Mouse (Mus musculus): ENCODE measurements at regions not wholly inside any gene's neighbourhood (a gene's known extent, or its start where the extent isn't known, plus 50 kb on each side); places are given as distances from the start of the nearest gene placed in this dataset.

GRCm38 (mm10) chr4:89400342-89400741 lies 89.5 kb upstream of the Cdkn2b start:
- in situ Hi-C loops (cut with MboI): no loop called here

GRCm38 (mm10) chr4:89399277-89399676 lies 88.4 kb upstream of the Cdkn2b start:
- in situ Hi-C loops (cut with MboI): no loop called here

GRCm38 (mm10) chr4:89396020-89396419 lies 85.2 kb upstream of the Cdkn2b start:
- in situ Hi-C loops (cut with MboI): no loop called here

- in situ Hi-C loops (cut with MboI): no loop called here
These were observed 84.5 kb upstream of the Cdkn2b start for GRCm38 (mm10) chr4:89395336-89395735.

GRCm38 (mm10) chr4:89393251-89393711 lies 82.4 kb upstream of the Cdkn2b start:
- in situ Hi-C loops (cut with MboI): no loop called here

GRCm38 (mm10) chr4:89392791-89393190 lies 82.0 kb upstream of the Cdkn2b start:
- in situ Hi-C loops (cut with MboI): no loop called here

- in situ Hi-C loops (cut with MboI): no loop called here
These were observed 80.8 kb upstream of the Cdkn2b start for GRCm38 (mm10) chr4:89391463-89392308.

- in situ Hi-C loops (cut with MboI): no loop called here
These were observed 72.7 kb upstream of the Cdkn2b start for GRCm38 (mm10) chr4:89383548-89383947.

- in situ Hi-C loops (cut with MboI): no loop called here
These were observed 71.7 kb upstream of the Cdkn2b start for GRCm38 (mm10) chr4:89382434-89382976.

- in situ Hi-C loops (cut with MboI): no loop called here
These were observed 70.9 kb upstream of the Cdkn2b start for GRCm38 (mm10) chr4:89381763-89382162.

- in situ Hi-C loops (cut with MboI): no loop called here
These were observed 70.2 kb upstream of the Cdkn2b start for GRCm38 (mm10) chr4:89381077-89381476.

- in situ Hi-C loops (cut with MboI): no loop called here
These were observed 69.6 kb upstream of the Cdkn2b start for GRCm38 (mm10) chr4:89380330-89380945.

GRCm38 (mm10) chr4:89379622-89380329 lies 68.9 kb upstream of the Cdkn2b start:
- in situ Hi-C loops (cut with MboI): no loop called here

- in situ Hi-C loops (cut with MboI): no loop called here
These were observed 61.8 kb upstream of the Cdkn2b start for GRCm38 (mm10) chr4:89372631-89373030.

GRCm38 (mm10) chr4:89368850-89369524 lies 58.1 kb upstream of the Cdkn2b start:
- in situ Hi-C loops (cut with MboI): no loop called here

GRCm38 (mm10) chr4:89366581-89367141 lies 55.8 kb upstream of the Cdkn2b start:
- in situ Hi-C loops (cut with MboI): no loop called here

GRCm38 (mm10) chr4:89365875-89366274 lies 55.0 kb upstream of the Cdkn2b start:
- in situ Hi-C loops (cut with MboI): no loop called here

- in situ Hi-C loops (cut with MboI): no loop called here
These were observed 52.4 kb upstream of the Cdkn2b start for GRCm38 (mm10) chr4:89363150-89363683.

GRCm38 (mm10) chr4:89362650-89363049 lies 51.8 kb upstream of the Cdkn2b start:
- in situ Hi-C loops (cut with MboI): no loop called here

GRCm38 (mm10) chr4:89361316-89361715 lies 50.5 kb upstream of the Cdkn2b start:
- in situ Hi-C loops (cut with MboI): no loop called here
